Mouse (Mus musculus): Measurements from ENCODE around the gene Dab1. TPM values are rescaled to one million over a fixed set of nuclear protein-coding genes. Genes with fewer than 3 reads are reported as not detected.

Dab1 gene
- polyA plus RNA-seq, 1 experiment from 2014 or later = 69.6 TPM

DNA sequence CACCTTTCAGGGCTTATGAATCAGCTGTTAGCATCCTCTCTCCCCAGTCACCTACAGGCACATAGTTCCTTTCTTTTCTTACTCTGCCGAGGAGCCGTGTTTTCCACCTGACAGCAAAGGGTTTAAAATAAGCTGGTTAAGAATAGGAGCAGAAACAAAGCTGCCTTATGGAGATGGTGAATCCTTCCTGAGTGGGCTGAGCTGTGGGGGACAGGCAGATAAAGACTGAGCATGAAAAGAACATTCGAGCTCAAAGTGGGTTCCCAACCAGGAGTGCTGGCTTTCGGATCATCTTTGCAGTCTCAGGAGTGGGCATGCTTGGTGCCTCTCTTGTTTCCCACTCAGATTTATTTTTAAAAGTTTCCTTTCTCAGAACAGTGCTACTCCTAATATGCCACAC, 913.7 kb downstream of the Dab1 start:
- H3K27ac ChIP-seq = no peak overlapping the region
- H3K27me3 ChIP-seq = no peaks in the 10 kb centered on the region
- H3K36me3 ChIP-seq = no peaks in the 10 kb centered on the region
- H3K4me1 ChIP-seq (replicated peaks) = 0 out of 2 replicates have a peak, but pooled peaks cover 4% of the 10 kb centered on the region
- 91% methylated on average over 4 of the region's 4 CpGs for WGBS
- H3K9me3 ChIP-seq = no peaks in the 10 kb centered on the region
- ATAC-seq (ENCODE audit: low FRiP score) = no peak
- no peak overlapping the region for H3K4me3 ChIP-seq
- H3K4me2 ChIP-seq = no peak overlapping the region
- no peak overlapping the region for H3K9ac ChIP-seq

DNA sequence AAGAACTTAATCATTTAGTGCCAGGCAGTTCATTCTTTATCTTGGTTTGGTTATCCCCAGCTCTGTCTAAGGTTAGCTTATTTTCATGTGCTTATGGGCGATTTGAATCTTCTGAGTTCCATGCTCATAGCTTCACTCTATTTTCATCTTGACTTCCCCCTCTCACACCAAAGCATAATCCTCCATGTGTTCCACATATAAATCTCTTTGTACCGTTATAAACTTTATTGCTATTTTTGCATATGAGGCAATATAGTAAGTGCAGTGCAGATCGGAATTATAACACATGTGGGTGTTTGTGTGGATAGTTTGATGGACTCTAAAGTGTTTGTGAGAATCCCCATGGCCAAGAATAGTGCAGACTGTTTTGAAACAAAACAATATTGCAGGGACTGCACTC, 919.3 kb downstream of the Dab1 start:
- no peaks in the 10 kb centered on the region for H3K4me1 ChIP-seq (replicated peaks)
- 87% methylated on average over 3 of the region's 3 CpGs for WGBS
- no peaks in the 10 kb centered on the region for H3K27me3 ChIP-seq
- ATAC-seq (ENCODE audit: low FRiP score) = no peak
- H3K36me3 ChIP-seq = no peaks in the 10 kb centered on the region
- no peak overlapping the region for H3K4me2 ChIP-seq
- no peak overlapping the region for H3K27ac ChIP-seq
- H3K9ac ChIP-seq = no peak overlapping the region
- H3K9me3 ChIP-seq = no peaks in the 10 kb centered on the region
- no peak overlapping the region for H3K4me3 ChIP-seq

DNA sequence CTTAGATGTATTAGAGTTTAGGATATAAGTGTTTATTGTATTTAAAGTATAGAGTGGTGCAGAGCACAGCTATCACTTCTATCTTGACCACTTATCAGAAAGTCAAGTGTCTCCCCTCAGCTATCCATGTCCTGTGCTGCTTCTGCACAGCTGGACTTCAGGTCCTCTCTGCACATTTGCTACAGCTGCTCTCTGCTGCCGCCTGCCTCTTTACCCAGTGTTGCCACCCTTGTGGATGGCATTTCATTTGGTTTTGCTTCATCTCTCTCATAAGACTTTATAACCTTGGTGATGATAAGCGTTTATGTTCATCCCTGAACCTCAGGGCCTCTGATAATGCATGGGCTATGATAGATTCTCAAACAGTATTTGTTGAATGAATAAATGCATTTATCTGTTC, 919.9 kb downstream of the Dab1 start:
- no peaks in the 10 kb centered on the region for H3K27me3 ChIP-seq
- H3K27ac ChIP-seq = no peak overlapping the region
- WGBS = 77% methylated on average over 2 of the region's 2 CpGs
- no peaks in the 10 kb centered on the region for H3K9me3 ChIP-seq
- H3K4me1 ChIP-seq (replicated peaks) = no peaks in the 10 kb centered on the region
- no peak overlapping the region for H3K4me3 ChIP-seq
- no peak overlapping the region for H3K9ac ChIP-seq
- no peaks in the 10 kb centered on the region for H3K36me3 ChIP-seq
- ATAC-seq (ENCODE audit: low FRiP score) = no peak
- no peak overlapping the region for H3K4me2 ChIP-seq

DNA sequence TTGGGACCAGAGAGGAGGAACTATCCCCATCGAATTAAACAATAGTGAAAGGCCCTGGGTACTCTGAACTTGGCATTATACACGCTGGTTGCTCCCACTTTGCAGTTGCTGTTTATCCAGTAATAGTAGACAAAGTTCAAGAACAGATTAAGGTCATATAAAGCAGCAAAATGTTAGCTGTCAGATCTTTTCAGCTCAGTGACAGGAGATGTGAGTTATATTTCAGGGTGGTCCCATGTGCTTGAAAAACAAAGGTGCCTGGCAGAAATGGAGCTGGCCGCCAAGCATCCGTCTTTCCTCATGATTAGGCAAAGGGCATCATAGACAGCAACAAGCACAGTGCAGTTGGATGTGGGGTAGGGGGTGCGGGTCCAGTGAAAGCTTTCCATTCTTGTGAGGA, 927.9 kb downstream of the Dab1 start:
- Histone ChIP-seq H3K36me3 (no peaks in the 10 kb centered on the region), H3K4me3 (no peak overlapping the region), H3K9ac (no peak overlapping the region), H3K4me2 (no peak overlapping the region), H3K27me3 (no peaks in the 10 kb centered on the region), H3K4me1 (replicated peaks) (peaks cover 10% of the 10 kb centered on the region; the same call in 1 of the 2 replicates), H3K9me3 (no peaks in the 10 kb centered on the region), H3K27ac (no peak overlapping the region)
- WGBS = 58% methylated on average over 5 of the region's 5 CpGs
- ATAC-seq (ENCODE audit: low FRiP score) = no peak

DNA sequence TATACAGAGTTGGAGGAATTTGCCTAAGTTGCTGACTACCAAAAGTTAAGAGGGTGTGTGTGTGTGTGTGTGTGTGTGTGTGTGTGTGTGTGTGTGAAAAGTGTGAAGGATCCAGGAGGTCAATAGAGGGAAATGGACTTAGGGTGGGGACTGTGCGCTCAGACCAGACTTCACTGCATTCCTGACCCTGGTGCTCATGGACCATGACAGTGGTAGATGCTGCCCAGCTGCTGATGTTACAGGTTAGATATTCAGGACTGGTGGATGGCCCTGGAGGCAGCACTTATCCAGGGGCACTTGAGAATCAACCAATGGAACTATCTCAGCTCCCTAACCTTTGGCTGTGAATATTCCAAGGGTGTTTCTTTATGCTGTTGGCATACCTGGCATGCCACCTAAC, 929.1 kb downstream of the Dab1 start:
- H3K36me3 ChIP-seq = no peaks in the 10 kb centered on the region
- 100% methylated on average over 1 of the region's 1 CpGs for WGBS

DNA sequence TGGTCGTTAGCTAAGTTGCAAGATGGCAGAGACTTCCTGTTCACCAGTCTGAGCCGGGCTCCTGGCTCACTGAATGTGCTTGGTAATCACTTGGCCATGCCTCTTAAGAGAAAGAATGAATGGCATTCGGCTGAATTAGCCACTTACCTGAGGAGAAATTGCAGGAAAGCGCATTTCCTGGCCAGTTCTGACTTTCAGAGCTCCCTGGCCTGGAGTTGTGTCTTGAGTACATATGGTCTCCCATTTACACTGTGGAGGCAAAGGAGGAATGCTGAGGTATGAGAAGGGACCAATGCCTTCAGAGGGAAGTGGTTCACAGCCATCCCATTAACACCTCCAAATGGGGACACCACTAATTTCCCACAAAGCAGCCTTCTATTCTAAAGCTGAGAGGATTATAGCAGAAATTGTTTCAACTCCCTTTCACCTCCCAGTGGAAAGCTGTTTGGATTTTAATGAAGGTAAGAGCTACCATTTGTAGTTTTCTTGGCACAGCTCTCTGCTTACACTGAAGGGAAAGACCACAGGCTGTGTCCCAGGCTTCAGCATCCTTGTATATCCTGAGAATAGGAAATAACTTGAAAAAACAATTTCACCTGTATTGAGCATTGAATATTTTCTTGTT, 931.5 kb downstream of the Dab1 start:
- H3K27me3 ChIP-seq = no peaks in the 10 kb centered on the region
- H3K27ac ChIP-seq = no peak overlapping the region
- peaks cover 18% of the 10 kb centered on the region for H3K4me1 ChIP-seq (replicated peaks)
- H3K4me3 ChIP-seq = no peak overlapping the region
- H3K36me3 ChIP-seq = no peaks in the 10 kb centered on the region
- no peak overlapping the region for H3K4me2 ChIP-seq
- H3K9me3 ChIP-seq = no peaks in the 10 kb centered on the region
- ATAC-seq (ENCODE audit: low FRiP score) = no peak
- no peak overlapping the region for H3K9ac ChIP-seq
- WGBS = 77% methylated on average over 4 of the region's 4 CpGs

More for the DNA sequence above, 929.1 kb downstream of the Dab1 start:
- no peak for ATAC-seq (ENCODE audit: low FRiP score)
- Histone ChIP-seq H3K27me3 (no peaks in the 10 kb centered on the region), H3K9me3 (no peaks in the 10 kb centered on the region), H3K4me1 (replicated peaks) (peaks cover 10% of the 10 kb centered on the region; the same call in 1 of the 2 replicates), H3K4me2 (no peak overlapping the region), H3K9ac (no peak overlapping the region), H3K4me3 (no peak overlapping the region), H3K27ac (no peak overlapping the region)

DNA sequence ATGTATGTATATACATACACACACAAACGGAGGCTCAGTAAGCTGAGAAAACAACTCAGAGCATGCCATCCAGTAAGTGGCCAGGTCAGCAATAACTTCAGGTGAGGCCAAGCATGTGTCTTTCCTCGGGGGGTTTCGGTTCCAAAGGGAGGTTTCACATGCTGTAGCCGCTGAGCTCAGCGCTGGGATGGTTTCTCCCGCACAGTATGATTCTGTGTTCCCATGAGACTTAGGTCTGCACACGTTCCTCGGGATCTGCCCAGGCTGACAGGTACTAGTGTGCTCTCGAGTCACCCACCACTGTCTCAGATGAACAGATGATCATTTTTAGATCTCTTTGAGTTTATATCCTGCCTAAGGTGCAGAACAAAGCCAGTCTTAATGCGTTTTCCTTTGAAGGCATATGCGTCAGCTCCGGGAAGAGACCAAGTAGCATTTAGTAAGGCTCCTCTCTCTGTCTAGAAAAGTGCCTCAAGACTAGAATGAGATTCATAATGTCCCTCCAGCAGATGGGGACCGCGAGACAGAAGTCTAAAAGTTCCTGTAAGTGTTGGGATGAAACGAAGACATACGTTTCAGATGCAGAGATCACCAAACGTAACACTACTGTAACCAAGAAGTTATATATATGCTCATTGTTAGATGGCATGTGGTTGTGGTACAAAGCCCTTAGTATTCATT, 932.4 kb downstream of the Dab1 start:
- no peak overlapping the region for H3K27ac ChIP-seq
- peaks cover 26% of the 10 kb centered on the region for H3K4me1 ChIP-seq (replicated peaks)
- no peak overlapping the region for H3K9ac ChIP-seq
- 91% methylated on average over 17 of the region's 17 CpGs for WGBS
- H3K9me3 ChIP-seq = no peaks in the 10 kb centered on the region
- H3K4me3 ChIP-seq = no peak overlapping the region
- no peak for ATAC-seq (ENCODE audit: low FRiP score)
- no peaks in the 10 kb centered on the region for H3K27me3 ChIP-seq
- no peaks in the 10 kb centered on the region for H3K36me3 ChIP-seq
- H3K4me2 ChIP-seq = no peak overlapping the region

DNA sequence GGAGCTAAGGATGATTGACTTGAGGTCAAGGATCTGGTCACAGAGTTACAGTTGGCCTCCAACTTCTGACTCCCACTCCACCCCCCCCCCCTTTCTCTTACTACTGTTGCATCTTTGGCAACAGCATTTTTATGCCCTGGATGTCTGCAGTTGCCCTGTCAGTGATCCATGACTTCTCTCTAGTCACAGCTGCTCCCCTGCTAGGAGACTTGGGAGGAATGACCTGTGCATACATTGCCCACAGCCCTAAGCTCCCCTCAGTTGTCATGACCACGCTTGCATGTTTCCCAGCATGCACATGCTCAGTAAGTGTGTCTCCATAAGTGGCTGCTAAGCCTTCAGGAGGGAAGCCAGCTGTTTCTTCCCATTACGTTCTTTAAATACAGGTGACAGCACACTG, 936.2 kb downstream of the Dab1 start:
- Histone ChIP-seq H3K27ac (no peak overlapping the region), H3K36me3 (no peaks in the 10 kb centered on the region), H3K4me3 (no peak overlapping the region), H3K9ac (no peak overlapping the region), H3K4me2 (no peak overlapping the region), H3K4me1 (replicated peaks) (peaks cover 23% of the 10 kb centered on the region), H3K9me3 (no peaks in the 10 kb centered on the region), H3K27me3 (no peaks in the 10 kb centered on the region)
- ATAC-seq (ENCODE audit: low FRiP score) = peak; percentile 52; the same call in 1 of the 2 replicates
- WGBS = 25% methylated on average over 2 of the region's 2 CpGs

DNA sequence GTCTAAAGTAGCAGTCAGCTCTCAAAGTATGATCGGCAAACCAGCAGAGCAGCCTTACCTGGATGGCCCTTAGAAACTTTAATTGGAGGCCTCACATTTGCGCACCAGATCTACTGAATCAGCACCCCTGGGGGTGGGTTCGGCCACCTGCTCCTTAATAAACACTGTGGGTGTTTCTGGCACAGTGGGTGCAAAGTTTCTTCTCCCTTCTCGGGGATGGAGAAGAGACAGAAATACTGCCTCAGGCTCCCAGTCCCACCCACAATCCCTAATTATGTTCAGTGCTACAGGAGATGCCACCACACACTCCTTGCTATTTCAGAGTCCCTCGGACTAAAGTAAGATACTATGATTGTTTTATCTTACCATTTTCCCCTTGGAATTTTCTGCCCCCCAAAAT, 944.4 kb downstream of the Dab1 start:
- no peak overlapping the region for H3K4me3 ChIP-seq
- H3K4me2 ChIP-seq = no peak overlapping the region
- WGBS = 82% methylated on average over 5 of the region's 5 CpGs
- no peak for ATAC-seq (ENCODE audit: low FRiP score)
- H3K9me3 ChIP-seq = no peaks in the 10 kb centered on the region
- no peaks in the 10 kb centered on the region for H3K36me3 ChIP-seq
- no peaks in the 10 kb centered on the region for H3K27me3 ChIP-seq
- H3K9ac ChIP-seq = no peak overlapping the region
- H3K27ac ChIP-seq = no peak overlapping the region
- no peaks in the 10 kb centered on the region for H3K4me1 ChIP-seq (replicated peaks)

DNA sequence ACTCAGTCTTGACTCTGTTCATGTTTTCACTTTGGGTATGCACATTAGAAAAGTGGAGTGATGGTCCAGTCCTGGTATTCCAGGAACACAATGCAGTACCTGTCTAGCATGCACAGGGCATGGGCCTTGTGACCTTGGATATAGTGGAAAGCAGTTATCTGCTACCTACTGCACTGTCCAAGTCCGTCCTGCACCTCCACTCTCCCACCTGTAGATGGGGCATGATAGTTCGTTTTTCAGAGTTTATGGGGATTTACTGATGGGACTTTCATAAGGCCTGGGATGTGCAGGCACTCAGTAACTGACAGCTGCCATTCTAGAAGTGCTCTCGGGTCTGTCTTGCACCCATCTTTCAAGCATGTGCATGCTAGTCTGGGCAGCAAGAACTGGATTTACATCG, 951.4 kb downstream of the Dab1 start:
- Histone ChIP-seq H3K4me2 (no peak overlapping the region), H3K4me1 (replicated peaks) (peaks cover 18% of the 10 kb centered on the region), H3K4me3 (no peak overlapping the region), H3K27ac (no peak overlapping the region), H3K9ac (no peak overlapping the region), H3K36me3 (no peaks in the 10 kb centered on the region), H3K27me3 (no peaks in the 10 kb centered on the region), H3K9me3 (no peaks in the 10 kb centered on the region)
- no peak for ATAC-seq (ENCODE audit: low FRiP score)
- 82% methylated on average over 4 of the region's 4 CpGs for WGBS

DNA sequence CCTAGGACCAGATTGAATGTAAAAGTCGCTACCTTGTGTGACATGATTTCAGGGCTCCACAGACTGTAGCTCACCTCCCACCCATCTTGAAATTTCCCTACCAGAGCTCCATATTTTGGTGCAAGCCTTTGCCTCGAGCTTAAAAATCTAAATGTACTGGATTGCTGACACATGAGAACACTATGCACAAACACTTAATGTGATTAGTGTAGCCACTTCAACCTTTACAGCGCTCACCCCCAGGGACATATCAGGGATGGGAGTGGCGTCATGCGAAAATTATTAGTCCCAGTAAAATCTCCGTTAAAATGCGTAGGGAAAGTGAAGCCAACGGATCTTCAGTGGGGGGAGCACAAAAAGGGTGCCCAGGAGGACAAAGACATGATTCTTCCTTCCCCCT, 953.3 kb downstream of the Dab1 start:
- Histone ChIP-seq H3K9me3 (no peaks in the 10 kb centered on the region), H3K4me2 (no peak overlapping the region), H3K4me3 (no peak overlapping the region), H3K9ac (no peak overlapping the region), H3K27me3 (no peaks in the 10 kb centered on the region), H3K4me1 (replicated peaks) (peaks cover 18% of the 10 kb centered on the region), H3K27ac (no peak overlapping the region), H3K36me3 (no peaks in the 10 kb centered on the region)
- no peak for ATAC-seq (ENCODE audit: low FRiP score)
- WGBS = 64% methylated on average over 8 of the region's 8 CpGs

DNA sequence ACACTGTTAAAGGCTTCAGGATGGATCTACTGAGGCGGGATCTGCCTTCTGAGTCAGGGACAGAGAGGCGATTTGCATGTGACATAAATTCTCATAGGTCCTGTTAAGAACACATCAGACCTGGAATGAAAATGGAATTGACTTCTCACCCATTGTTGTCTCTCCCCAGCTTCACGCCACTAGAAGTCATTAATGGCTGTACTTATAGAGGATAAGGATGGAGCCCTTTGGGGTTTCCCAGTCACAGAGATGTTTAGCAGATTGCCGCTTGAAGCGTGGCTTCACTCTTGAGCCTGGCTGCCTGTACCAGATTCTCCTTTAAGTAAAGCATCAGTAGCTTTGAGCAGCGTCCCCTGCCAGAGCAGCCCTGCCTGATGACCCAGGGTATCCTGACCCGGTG, 954.3 kb downstream of the Dab1 start:
- H3K4me1 ChIP-seq (replicated peaks) = peaks cover 18% of the 10 kb centered on the region
- no peaks in the 10 kb centered on the region for H3K27me3 ChIP-seq
- H3K9me3 ChIP-seq = no peaks in the 10 kb centered on the region
- H3K4me2 ChIP-seq = no peak overlapping the region
- no peak for ATAC-seq (ENCODE audit: low FRiP score)
- H3K27ac ChIP-seq = peak overlapping the region; percentile 50; the same call in 1 of the 2 replicates
- H3K4me3 ChIP-seq = no peak overlapping the region
- no peaks in the 10 kb centered on the region for H3K36me3 ChIP-seq
- H3K9ac ChIP-seq = no peak overlapping the region
- 55% methylated on average over 7 of the region's 7 CpGs for WGBS

DNA sequence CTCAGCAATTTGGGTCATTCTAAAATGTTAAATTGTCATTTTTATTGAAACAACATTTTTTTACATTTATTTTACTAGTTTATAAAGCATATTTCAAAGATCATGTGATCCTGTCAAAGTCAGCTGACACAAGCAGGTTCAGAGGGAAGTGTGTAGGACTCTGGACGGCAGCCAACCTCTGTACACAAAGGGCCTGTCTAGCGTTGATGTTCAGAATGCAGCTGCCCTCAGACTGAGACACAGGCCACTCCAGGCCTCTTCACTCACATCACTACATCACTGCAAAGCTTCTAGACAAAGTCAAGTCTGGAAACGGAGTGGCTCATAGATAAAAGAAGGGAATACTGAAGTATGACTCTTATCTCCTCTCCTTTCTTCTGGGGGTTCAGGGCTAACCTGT, 959.2 kb downstream of the Dab1 start:
- WGBS = 38% methylated on average over 3 of the region's 3 CpGs
- Histone ChIP-seq H3K9me3 (no peaks in the 10 kb centered on the region), H3K9ac (no peak overlapping the region), H3K4me1 (replicated peaks) (peaks cover 21% of the 10 kb centered on the region), H3K36me3 (no peaks in the 10 kb centered on the region), H3K27ac (no peak overlapping the region), H3K4me2 (no peak overlapping the region), H3K27me3 (no peaks in the 10 kb centered on the region), H3K4me3 (no peak overlapping the region)
- ATAC-seq (ENCODE audit: low FRiP score) = no peak
